Mouse (Mus musculus) hindbrain, postnatal 0 days (tissue): ENCODE data around the gene Txn1. TPM values are rescaled to one million over a fixed set of nuclear protein-coding genes. Genes with fewer than 3 reads are reported as not detected.

ENCODE experiments used
- ATAC-seq: fragments of 200-750 bp; cut with Nextera tagmentation; 2 replicates; pipeline ENCODE4 v1.8.0; 2017; ENCODE audit warnings: mild to moderate bottlenecking, moderate TSS enrichment, moderate library complexity
- DNase-seq: peaks from one replicate; pipeline ENCODE4 v3.0.0-alpha.2; 2015; ENCODE audit warnings: low spot score
- H3K27ac ChIP-seq: fragments of 300-500 bp; sonication (generic); 2 replicates; pipeline ENCODE4 v1.5.1; 2014; ENCODE audit warnings: mild to moderate bottlenecking
- H3K27me3 ChIP-seq: fragments of 300-500 bp; sonication (generic); 2 replicates; pipeline ENCODE4 v1.6.1; 2014; ENCODE audit warnings: low read length, mixed read lengths; ENCODE audit not compliant: insufficient read depth
- H3K36me3 ChIP-seq: fragments of 300-500 bp; sonication (generic); 2 replicates; pipeline ENCODE4 v1.6.1; 2014; ENCODE audit warnings: low read length, mixed read lengths; ENCODE audit not compliant: insufficient read depth
- H3K4me1 ChIP-seq: fragments of 300-500 bp; sonication (generic); 2 replicates; pipeline ENCODE4 v1.6.1; 2014; ENCODE audit warnings: antibody characterized with exemption, low read length, mixed read lengths; ENCODE audit not compliant: insufficient read depth
- H3K4me2 ChIP-seq: fragments of 300-500 bp; sonication (generic); 2 replicates; pipeline ENCODE4 v1.6.1; 2014; ENCODE audit warnings: low read depth, mild to moderate bottlenecking, low read length, moderate library complexity, mixed read lengths
- H3K4me3 ChIP-seq: fragments of 300-500 bp; sonication (generic); 2 replicates; pipeline ENCODE4 v1.5.1; 2014; ENCODE audit warnings: low read length
- H3K9ac ChIP-seq: fragments of 300-500 bp; sonication (generic); replicated peaks from 2 replicates; pipeline ENCODE4 v1.6.1; 2014; ENCODE audit warnings: mild to moderate bottlenecking, low read length, moderate library complexity, mixed read lengths
- H3K9me3 ChIP-seq: fragments of 300-500 bp; sonication (generic); 2 replicates; pipeline ENCODE4 v1.6.1; 2016; ENCODE audit warnings: low read length, mixed read lengths
- CTCF ChIP-seq: IDR thresholded peaks from 2 replicates; pipeline ENCODE4 v1.5.1; 2016; ENCODE audit warnings: antibody characterized with exemption, control low read depth, low read depth
- WGBS: fragments of 180-500 bp; shearing (Covaris S2); extraction: QIAGEN DNeasy Blood & Tissue Kit; methylation state at CpG from one replicate; pipeline ENCODE4 v1.1.7; 2014; 5-methylcytosine and 5-hydroxymethylcytosine counted together
- polyA plus RNA-seq: library from polyadenylated mRNA; unstranded; fragments of >200 nt; fragmentation: Nextera tagmentation; extraction: Ambion mirVana; gene quantifications from 2 replicates; pipeline ENCODE4 v1.2.1, GENCODE M21; 2015
- total RNA-seq: library from RNA; depleted of rRNA; stranded (reverse); fragments of >200 nt; gene quantifications from 2 replicates; pipeline ENCODE4 v1.2.3, GENCODE M21; 2014; rRNA removed

Gene Txn1
- total RNA-seq: 93.5 and 113 TPM in 2 replicates
- polyA plus RNA-seq: 360 and 370 TPM in 2 replicates

DNA sequence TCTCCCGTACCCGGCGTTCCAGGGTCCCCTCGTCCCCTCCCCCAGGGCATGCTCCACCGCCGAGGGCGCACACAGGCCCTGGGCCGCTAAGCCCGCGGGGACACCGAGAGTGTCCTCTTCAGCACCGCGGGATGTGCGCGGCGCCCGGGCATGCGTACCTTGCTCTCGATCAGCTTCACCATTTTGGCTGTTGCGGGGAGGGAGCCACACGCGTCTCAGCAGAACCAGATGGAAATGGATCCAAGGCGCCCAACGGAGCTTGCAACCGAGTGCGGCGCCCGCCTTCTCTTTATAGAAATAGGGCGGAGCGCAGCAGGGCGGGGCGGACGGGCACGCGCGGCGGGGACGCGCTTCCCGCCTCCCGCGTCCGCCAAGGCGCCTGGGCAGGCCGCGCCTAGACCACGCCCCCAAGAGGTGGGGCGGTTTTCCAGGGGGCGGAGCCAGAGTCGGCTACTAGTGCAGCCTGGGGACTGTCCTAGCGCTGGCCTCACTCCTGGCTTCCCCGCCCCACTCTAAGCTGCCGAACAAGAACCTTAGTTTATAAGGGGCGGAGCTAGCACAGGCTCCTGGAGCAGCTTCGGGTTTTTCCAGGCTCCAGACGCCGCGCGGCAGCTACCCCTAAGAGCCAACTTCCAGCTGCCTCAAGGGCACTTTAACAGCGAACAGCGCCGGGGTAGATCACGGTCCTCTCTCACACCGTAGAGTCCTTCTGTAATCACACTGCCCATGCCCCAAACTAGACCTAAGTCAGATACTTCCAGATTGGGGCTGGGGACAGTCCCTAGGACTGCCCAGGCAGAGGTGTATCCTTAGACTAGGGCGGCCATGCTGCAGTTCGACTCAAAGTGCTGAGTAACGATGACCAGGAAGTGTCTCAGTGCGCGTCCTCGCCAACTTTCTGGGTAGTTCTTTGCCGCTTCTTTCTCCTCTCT lies at the start of gene Txn1:
TSS of gene Txn1 (minus strand) at position 383 of the 932 bp plus-strand sequence.
- H3K36me3 ChIP-seq: peaks cover 4% of the 10 kb centered on the region; the same call in 1 of the 2 replicates
- peak within 1 kb of the TSS; percentile 92 for H3K4me3 ChIP-seq
- under 1% methylated on average over 67 of the region's 71 CpGs for WGBS
- peak within 1 kb of the TSS; percentile 63 for H3K4me2 ChIP-seq
- no peak for TF ChIP-seq CTCF
- ATAC-seq (peak; percentile 98), DNase-seq (peak; percentile 98)
- no peaks in the 10 kb centered on the region for H3K9me3 ChIP-seq
- no peaks in the 10 kb centered on the region for H3K27me3 ChIP-seq
- H3K27ac ChIP-seq: peak within 1 kb of the TSS; percentile 91
- 0 out of 2 replicates have a peak, but pooled peaks cover 5% of the 10 kb centered on the region for H3K4me1 ChIP-seq
- H3K9ac ChIP-seq: peak within 1 kb of the TSS; percentile 89

DNA sequence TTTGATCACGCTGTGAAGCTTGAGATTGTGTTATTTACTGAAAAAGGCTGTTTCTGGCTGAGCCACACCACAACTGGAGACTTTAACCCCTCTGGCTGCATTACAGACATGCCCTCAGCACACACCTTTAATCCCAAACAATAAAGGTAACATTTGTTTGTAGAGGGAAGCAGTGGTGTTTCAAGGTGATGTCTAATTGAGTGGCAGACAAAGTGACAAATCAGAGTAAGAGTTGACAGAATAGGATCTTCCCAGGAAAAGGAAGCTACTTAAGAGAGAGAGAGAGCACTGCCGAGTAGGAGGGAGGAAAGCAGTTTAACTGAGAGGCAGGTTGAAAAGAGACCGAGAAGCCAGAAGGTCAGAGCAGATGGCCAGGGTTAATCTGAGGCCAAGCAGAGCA lies 47.3 kb upstream of the Txn1 start:
- DNase-seq (no peak), ATAC-seq (no peak)
- no peak for TF ChIP-seq CTCF
- no peaks in the 10 kb centered on the region for H3K4me1 ChIP-seq
- no peak overlapping the region for H3K4me3 ChIP-seq
- H3K36me3 ChIP-seq: no peaks in the 10 kb centered on the region
- H3K27me3 ChIP-seq: no peaks in the 10 kb centered on the region
- no peak overlapping the region for H3K4me2 ChIP-seq
- 64% methylated on average over 3 of the region's 3 CpGs for WGBS
- no peak overlapping the region for H3K9ac ChIP-seq
- H3K9me3 ChIP-seq: no peaks in the 10 kb centered on the region
- no peak overlapping the region for H3K27ac ChIP-seq

DNA sequence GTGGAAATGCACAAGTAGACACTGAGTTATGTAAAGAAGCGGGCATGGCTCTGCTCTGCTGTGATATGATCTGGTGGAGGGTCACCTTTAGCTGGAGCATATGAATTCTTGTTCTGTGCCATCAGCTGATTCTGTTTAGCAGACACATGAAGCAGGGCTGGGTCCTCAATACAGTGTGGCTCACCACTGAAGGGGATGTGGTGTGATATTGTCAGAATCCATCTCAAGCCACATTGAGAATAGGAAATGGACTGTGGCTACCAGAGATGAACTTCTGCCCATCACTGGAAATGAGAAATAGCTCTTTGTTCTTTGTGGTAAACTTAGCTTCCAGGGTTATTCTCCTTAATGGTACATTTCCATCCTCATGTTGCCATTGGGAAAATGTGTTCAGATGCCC lies 35.2 kb upstream of the Txn1 start:
- 91% methylated on average over 1 of the region's 1 CpGs for WGBS
- Histone ChIP-seq H3K4me2 (no peak overlapping the region), H3K36me3 (no peaks in the 10 kb centered on the region), H3K4me1 (no peaks in the 10 kb centered on the region), H3K27me3 (no peaks in the 10 kb centered on the region), H3K4me3 (no peak overlapping the region), H3K9me3 (no peaks in the 10 kb centered on the region), H3K9ac (no peak overlapping the region), H3K27ac (no peak overlapping the region)
- TF ChIP-seq CTCF: no peak
- no peak for DNase-seq
- no peak for ATAC-seq

DNA sequence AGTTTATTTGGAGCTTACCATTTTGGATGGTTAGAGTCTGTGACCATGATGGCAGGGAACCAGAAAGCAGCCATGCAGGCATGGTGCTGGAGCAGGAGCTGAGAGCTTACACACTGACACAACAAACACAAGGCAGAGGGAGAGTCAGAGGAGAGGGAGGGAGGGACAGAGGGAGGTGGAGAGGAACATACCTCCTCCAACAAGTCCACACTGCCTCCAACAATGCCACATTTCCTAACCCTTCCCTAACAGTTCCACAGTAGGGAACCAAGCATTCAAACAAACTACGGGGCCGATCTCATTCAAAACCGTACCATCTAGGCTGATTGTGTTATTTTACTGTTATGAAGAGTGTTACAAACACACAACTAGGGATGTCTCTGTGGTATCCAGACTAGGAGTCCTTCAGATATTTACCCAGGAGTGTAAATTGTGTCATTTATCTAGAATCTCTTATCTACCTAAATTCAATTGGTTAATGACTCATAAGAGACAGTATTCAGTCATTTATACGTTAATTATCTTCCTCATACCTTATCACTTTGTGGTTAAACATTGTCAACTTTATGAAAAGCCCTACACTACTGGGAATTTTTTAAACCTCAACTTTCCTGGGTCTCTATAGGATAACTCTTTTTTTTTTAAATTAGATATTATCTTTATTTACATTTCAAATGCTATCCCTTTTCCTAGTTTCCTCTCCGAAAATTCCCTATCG lies 18.3 kb upstream of the Txn1 start:
- 89% methylated on average over 6 of the region's 6 CpGs for WGBS
- TF ChIP-seq CTCF: no peak
- Histone ChIP-seq H3K9ac (no peak overlapping the region), H3K4me1 (no peaks in the 10 kb centered on the region), H3K9me3 (no peaks in the 10 kb centered on the region), H3K27me3 (no peaks in the 10 kb centered on the region), H3K4me2 (no peak overlapping the region), H3K27ac (no peak overlapping the region), H3K36me3 (no peaks in the 10 kb centered on the region), H3K4me3 (no peak overlapping the region)
- ATAC-seq (no peak), DNase-seq (no peak)

DNA sequence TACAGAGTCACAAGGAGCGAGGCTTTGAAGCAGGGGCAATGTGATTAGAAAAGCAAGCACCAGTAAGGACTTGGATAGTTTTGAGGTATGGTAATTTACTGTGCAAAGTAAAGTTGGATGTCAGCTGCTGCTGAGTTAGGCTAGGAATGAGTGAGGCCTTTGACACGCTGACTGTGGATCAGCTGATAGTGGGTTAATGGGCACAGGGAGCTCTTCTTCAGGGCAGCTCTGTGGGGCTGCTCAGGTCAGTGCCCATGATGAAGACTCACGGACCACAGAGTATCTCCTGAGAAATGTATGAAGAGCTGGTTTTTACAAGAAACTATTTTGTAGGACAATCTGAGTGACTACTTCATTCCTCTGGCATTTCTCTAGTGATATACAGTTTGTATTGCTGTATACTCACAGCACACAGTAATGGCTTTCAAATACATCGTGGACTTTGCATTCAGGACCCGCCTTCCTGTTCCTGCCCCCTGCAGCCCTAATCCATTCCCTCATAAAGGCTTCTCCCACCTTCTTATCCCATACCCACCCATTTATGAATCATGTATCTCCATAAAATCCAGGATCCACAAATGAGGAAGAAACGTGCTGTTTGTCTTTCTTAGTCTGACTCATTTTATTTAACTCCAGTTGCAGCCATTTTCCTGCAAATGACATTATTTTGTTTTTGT lies 17.5 kb upstream of the Txn1 start:
- no peak for TF ChIP-seq CTCF
- ATAC-seq (no peak), DNase-seq (no peak)
- Histone ChIP-seq H3K4me2 (no peak overlapping the region), H3K9ac (no peak overlapping the region), H3K4me3 (no peak overlapping the region), H3K27ac (no peak overlapping the region), H3K27me3 (no peaks in the 10 kb centered on the region), H3K9me3 (no peaks in the 10 kb centered on the region), H3K4me1 (no peaks in the 10 kb centered on the region), H3K36me3 (no peaks in the 10 kb centered on the region)
- 77% methylated on average over 6 of the region's 6 CpGs for WGBS

DNA sequence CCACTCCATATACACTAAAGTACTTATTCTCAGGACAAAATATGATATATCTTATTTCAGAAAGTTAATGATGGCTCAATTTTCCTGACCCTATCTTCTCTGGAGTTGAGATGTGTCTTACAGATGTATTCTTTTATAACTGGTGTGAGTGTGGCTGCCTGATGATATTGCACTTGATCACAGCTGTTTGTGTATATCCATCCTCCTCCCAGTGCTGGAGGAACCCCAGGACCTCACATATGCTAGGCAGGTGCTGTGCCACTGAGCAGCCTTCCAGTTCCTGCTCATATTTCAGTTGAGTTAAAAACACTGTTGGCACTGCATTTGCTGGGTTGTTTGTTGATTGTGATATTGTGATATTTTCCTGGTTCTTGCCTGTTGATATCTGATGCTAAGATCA lies 14.1 kb upstream of the Txn1 start:
- no peak for DNase-seq
- Histone ChIP-seq H3K36me3 (no peaks in the 10 kb centered on the region), H3K4me2 (no peak overlapping the region), H3K27me3 (no peaks in the 10 kb centered on the region), H3K9ac (no peak overlapping the region), H3K27ac (no peak overlapping the region), H3K4me3 (no peak overlapping the region), H3K9me3 (no peaks in the 10 kb centered on the region), H3K4me1 (no peaks in the 10 kb centered on the region)
- TF ChIP-seq CTCF: no peak
- no peak for ATAC-seq
